Mouse (Mus musculus): Measurements from ENCODE around the gene Cxcr4.

DNA sequence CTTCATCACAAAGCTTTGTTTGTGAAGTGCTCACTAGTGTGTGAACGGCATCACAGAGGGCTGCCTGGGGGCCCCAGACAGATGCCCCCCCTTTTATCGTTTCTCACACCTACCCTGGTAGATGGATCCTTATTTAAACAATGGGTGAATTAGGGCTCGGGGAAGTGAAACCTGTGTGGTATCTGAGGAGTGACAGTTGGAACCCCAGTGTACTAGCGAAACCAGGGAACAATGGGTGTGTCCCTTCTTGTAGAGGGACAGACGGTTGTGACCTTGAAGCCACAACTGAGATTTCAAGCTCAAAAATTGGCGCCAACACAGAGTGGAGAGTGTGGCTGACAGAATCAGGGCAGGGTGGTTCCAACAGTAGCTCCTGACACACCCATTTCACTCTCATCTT, 16.0 kb upstream of the Cxcr4 start:
- TF ChIP-seq RCOR1 (conservative IDR thresholded peaks at IDR 0.05; ENCODE audit: low read depth, low read length) (0 out of 2 replicates have a peak, but pooled peaks have one; percentile 16), CTCF (conservative IDR thresholded peaks at IDR 0.05 in 1 of 2, IDR thresholded peaks at IDR 0.05 in 1 of 2; ENCODE audit: low read depth in 2 of 2, low read length in 2 of 2) (no peak), POLR2A (IDR thresholded peaks at IDR 0.05; ENCODE audit: low read depth, low read length) (no peak), MXI1 (IDR thresholded peaks at IDR 0.05; ENCODE audit: low read depth, low read length) (no peak; the same call in 1 of the 2 replicates), KAT2A (IDR thresholded peaks at IDR 0.05; ENCODE audit: insufficient replicate concordance, low read length) (no peak), ZKSCAN1 (IDR thresholded peaks at IDR 0.05; ENCODE audit: borderline replicate concordance, low read depth, low read length) (no peak), USF1 (IDR thresholded peaks at IDR 0.05; ENCODE audit: low read depth, low read length) (no peak), MAZ (IDR thresholded peaks at IDR 0.05; ENCODE audit: low read depth, low read length) (no peak), MAFK (IDR thresholded peaks at IDR 0.05; ENCODE audit: insufficient replicate concordance, low read length) (no peak)
